Mouse (Mus musculus): ENCODE data around the gene Wdfy1. TPM values are rescaled to one million over a fixed set of nuclear protein-coding genes. Genes with fewer than 3 reads are reported as not detected.

Wdfy1 gene
- polyA plus RNA-seq, 1 experiment from 2014 or later = 69.8 TPM

GRCm38 (mm10) chr1:79756417-79756816, 19.5 kb downstream of the Wdfy1 start:
- no peaks in the 10 kb centered on the region for H3K27me3 ChIP-seq (replicated peaks; ENCODE audit: control insufficient read depth, insufficient read depth, low read length)
- DNase-seq (ENCODE audit: low spot score) (no peak), ATAC-seq (no peak)
- H3K27ac ChIP-seq (ENCODE audit: low read depth, low read length) = no peak overlapping the region
- H3K9ac ChIP-seq (ENCODE audit: low read length) = no peak overlapping the region
- WGBS = 91% methylated on average over 5 of the region's 5 CpGs
- H3K36me3 ChIP-seq (ENCODE audit: control insufficient read depth, insufficient read depth, low read length) = no peaks in the 10 kb centered on the region
- no peak overlapping the region for H3K4me2 ChIP-seq (ENCODE audit: low read length)
- no peaks in the 10 kb centered on the region for H3K9me3 ChIP-seq (replicated peaks; ENCODE audit: control insufficient read depth, low read length)
- peaks cover 11% of the 10 kb centered on the region for H3K4me1 ChIP-seq (ENCODE audit: control insufficient read depth, insufficient read depth, low read length)
- H3K4me3 ChIP-seq (ENCODE audit: low read depth, low read length) = no peak overlapping the region

- Histone ChIP-seq H3K27ac (ENCODE audit: low read depth, low read length) (no peak overlapping the region), H3K9ac (ENCODE audit: low read length) (no peak overlapping the region), H3K9me3 (replicated peaks; ENCODE audit: control insufficient read depth, low read length) (no peaks in the 10 kb centered on the region), H3K4me1 (ENCODE audit: control insufficient read depth, insufficient read depth, low read length) (peaks cover 5% of the 10 kb centered on the region), H3K27me3 (replicated peaks; ENCODE audit: control insufficient read depth, insufficient read depth, low read length) (no peaks in the 10 kb centered on the region), H3K4me2 (ENCODE audit: low read length) (no peak overlapping the region), H3K36me3 (ENCODE audit: control insufficient read depth, insufficient read depth, low read length) (no peaks in the 10 kb centered on the region), H3K4me3 (ENCODE audit: low read depth, low read length) (no peak overlapping the region)
- WGBS = 79% methylated on average over 2 of the region's 2 CpGs
- ATAC-seq (no peak), DNase-seq (ENCODE audit: low spot score) (no peak)
These were observed 20.6 kb downstream of the Wdfy1 start for GRCm38 (mm10) chr1:79755376-79755775.

GRCm38 (mm10) chr1:79754936-79755335, 21.0 kb downstream of the Wdfy1 start:
- Histone ChIP-seq H3K9ac (ENCODE audit: low read length) (no peak overlapping the region), H3K27me3 (replicated peaks; ENCODE audit: control insufficient read depth, insufficient read depth, low read length) (no peaks in the 10 kb centered on the region), H3K36me3 (ENCODE audit: control insufficient read depth, insufficient read depth, low read length) (no peaks in the 10 kb centered on the region), H3K9me3 (replicated peaks; ENCODE audit: control insufficient read depth, low read length) (no peaks in the 10 kb centered on the region), H3K4me3 (ENCODE audit: low read depth, low read length) (no peak overlapping the region), H3K27ac (ENCODE audit: low read depth, low read length) (no peak overlapping the region), H3K4me2 (ENCODE audit: low read length) (no peak overlapping the region), H3K4me1 (ENCODE audit: control insufficient read depth, insufficient read depth, low read length) (peaks cover 3% of the 10 kb centered on the region)
- 88% methylated on average over 3 of the region's 3 CpGs for WGBS
- ATAC-seq = no peak
- no peak for DNase-seq (ENCODE audit: low spot score)

GRCm38 (mm10) chr1:79753456-79753855, 22.5 kb downstream of the Wdfy1 start:
- H3K9me3 ChIP-seq (replicated peaks; ENCODE audit: control insufficient read depth, low read length) = no peaks in the 10 kb centered on the region
- no peak for DNase-seq (ENCODE audit: low spot score)
- 98% methylated on average over 3 of the region's 3 CpGs for whole genome bisulfite sequencing
- H3K4me3 ChIP-seq (ENCODE audit: low read depth, low read length) = no peak overlapping the region
- no peak overlapping the region for H3K4me2 ChIP-seq (ENCODE audit: low read length)
- H3K4me1 ChIP-seq (ENCODE audit: control insufficient read depth, insufficient read depth, low read length) = no peaks in the 10 kb centered on the region
- no peak overlapping the region for H3K9ac ChIP-seq (ENCODE audit: low read length)
- H3K36me3 ChIP-seq (ENCODE audit: control insufficient read depth, insufficient read depth, low read length) = no peaks in the 10 kb centered on the region
- ATAC-seq = no peak
- H3K27me3 ChIP-seq (replicated peaks; ENCODE audit: control insufficient read depth, insufficient read depth, low read length) = no peaks in the 10 kb centered on the region
- H3K27ac ChIP-seq (ENCODE audit: low read depth, low read length) = no peak overlapping the region

- 92% methylated on average over 4 of the region's 4 CpGs for WGBS
- H3K9ac ChIP-seq (ENCODE audit: low read length) = no peak overlapping the region
- DNase-seq (ENCODE audit: low spot score) (no peak), ATAC-seq (no peak)
- no peaks in the 10 kb centered on the region for H3K36me3 ChIP-seq (ENCODE audit: control insufficient read depth, insufficient read depth, low read length)
- H3K4me2 ChIP-seq (ENCODE audit: low read length) = no peak overlapping the region
- no peaks in the 10 kb centered on the region for H3K27me3 ChIP-seq (replicated peaks; ENCODE audit: control insufficient read depth, insufficient read depth, low read length)
- H3K4me3 ChIP-seq (ENCODE audit: low read depth, low read length) = no peak overlapping the region
- no peak overlapping the region for H3K27ac ChIP-seq (ENCODE audit: low read depth, low read length)
- H3K9me3 ChIP-seq (replicated peaks; ENCODE audit: control insufficient read depth, low read length) = no peaks in the 10 kb centered on the region
- H3K4me1 ChIP-seq (ENCODE audit: control insufficient read depth, insufficient read depth, low read length) = no peaks in the 10 kb centered on the region
These were observed 23.1 kb downstream of the Wdfy1 start for GRCm38 (mm10) chr1:79752714-79753340.

- Histone ChIP-seq H3K27ac (ENCODE audit: low read depth, low read length) (no peak overlapping the region), H3K9ac (ENCODE audit: low read length) (no peak overlapping the region), H3K4me3 (ENCODE audit: low read depth, low read length) (no peak overlapping the region), H3K9me3 (replicated peaks; ENCODE audit: control insufficient read depth, low read length) (no peaks in the 10 kb centered on the region), H3K36me3 (ENCODE audit: control insufficient read depth, insufficient read depth, low read length) (no peaks in the 10 kb centered on the region), H3K4me1 (ENCODE audit: control insufficient read depth, insufficient read depth, low read length) (no peaks in the 10 kb centered on the region), H3K4me2 (ENCODE audit: low read length) (no peak overlapping the region), H3K27me3 (replicated peaks; ENCODE audit: control insufficient read depth, insufficient read depth, low read length) (no peaks in the 10 kb centered on the region)
- DNase-seq (ENCODE audit: low spot score) = no peak
- WGBS = 89% methylated on average over 7 of the region's 7 CpGs
- ATAC-seq = no peak
These were observed 23.8 kb downstream of the Wdfy1 start for GRCm38 (mm10) chr1:79752015-79752695.

GRCm38 (mm10) chr1:79751186-79751585, 24.8 kb downstream of the Wdfy1 start:
- DNase-seq (ENCODE audit: low spot score) (no peak), ATAC-seq (no peak)
- H3K4me1 ChIP-seq (ENCODE audit: control insufficient read depth, insufficient read depth, low read length) = no peaks in the 10 kb centered on the region
- H3K9me3 ChIP-seq (replicated peaks; ENCODE audit: control insufficient read depth, low read length) = no peaks in the 10 kb centered on the region
- 93% methylated on average over 5 of the region's 5 CpGs for WGBS
- no peak overlapping the region for H3K9ac ChIP-seq (ENCODE audit: low read length)
- H3K4me2 ChIP-seq (ENCODE audit: low read length) = no peak overlapping the region
- no peaks in the 10 kb centered on the region for H3K27me3 ChIP-seq (replicated peaks; ENCODE audit: control insufficient read depth, insufficient read depth, low read length)
- no peaks in the 10 kb centered on the region for H3K36me3 ChIP-seq (ENCODE audit: control insufficient read depth, insufficient read depth, low read length)
- H3K4me3 ChIP-seq (ENCODE audit: low read depth, low read length) = no peak overlapping the region
- H3K27ac ChIP-seq (ENCODE audit: low read depth, low read length) = no peak overlapping the region

GRCm38 (mm10) chr1:79746056-79746455, 29.9 kb downstream of the Wdfy1 start:
- Histone ChIP-seq H3K4me3 (ENCODE audit: low read depth, low read length) (no peak overlapping the region), H3K9me3 (replicated peaks; ENCODE audit: control insufficient read depth, low read length) (no peaks in the 10 kb centered on the region), H3K27me3 (replicated peaks; ENCODE audit: control insufficient read depth, insufficient read depth, low read length) (no peaks in the 10 kb centered on the region), H3K27ac (ENCODE audit: low read depth, low read length) (no peak overlapping the region), H3K9ac (ENCODE audit: low read length) (no peak overlapping the region), H3K36me3 (ENCODE audit: control insufficient read depth, insufficient read depth, low read length) (0 out of 2 replicates have a peak, but pooled peaks cover 3% of the 10 kb centered on the region), H3K4me1 (ENCODE audit: control insufficient read depth, insufficient read depth, low read length) (no peaks in the 10 kb centered on the region), H3K4me2 (ENCODE audit: low read length) (no peak overlapping the region)
- 81% methylated on average over 4 of the region's 4 CpGs for WGBS
- DNase-seq (ENCODE audit: low spot score) (no peak), ATAC-seq (no peak)

- 100% methylated on average over 1 of the region's 1 CpGs for WGBS
- Histone ChIP-seq H3K27ac (ENCODE audit: low read depth, low read length) (no peak overlapping the region), H3K36me3 (ENCODE audit: control insufficient read depth, insufficient read depth, low read length) (peaks cover 8% of the 10 kb centered on the region; the same call in 1 of the 2 replicates), H3K27me3 (replicated peaks; ENCODE audit: control insufficient read depth, insufficient read depth, low read length) (no peaks in the 10 kb centered on the region), H3K9ac (ENCODE audit: low read length) (no peak overlapping the region), H3K9me3 (replicated peaks; ENCODE audit: control insufficient read depth, low read length) (no peaks in the 10 kb centered on the region), H3K4me2 (ENCODE audit: low read length) (no peak overlapping the region), H3K4me3 (ENCODE audit: low read depth, low read length) (no peak overlapping the region), H3K4me1 (ENCODE audit: control insufficient read depth, insufficient read depth, low read length) (no peaks in the 10 kb centered on the region)
- DNase-seq (ENCODE audit: low spot score) (no peak), ATAC-seq (no peak)
These were observed 32.6 kb downstream of the Wdfy1 start for GRCm38 (mm10) chr1:79743385-79743784.
